Mouse (Mus musculus) brain, embryonic 14.5 days (tissue): Measurements from ENCODE around the gene Armh2.

Experiments
- CTCF ChIP-seq: fragments of 200-500 bp; IDR thresholded peaks from 2 replicates; pipeline ENCODE4 v1.5.1; 2012; ENCODE audit warnings: inconsistent platforms, mild to moderate bottlenecking, moderate library complexity, borderline replicate concordance; ENCODE audit not compliant: insufficient read depth, insufficient read length; ENCODE audit errors: extremely low read depth
- POLR2A ChIP-seq: fragments of 200-500 bp; IDR thresholded peaks from 2 replicates; pipeline ENCODE4 v1.6.1; 2012; ENCODE audit warnings: mild to moderate bottlenecking, inconsistent platforms, borderline replicate concordance; ENCODE audit not compliant: poor library complexity, insufficient read depth, insufficient read length, severe bottlenecking; ENCODE audit errors: extremely low read depth

- no peak for TF ChIP-seq POLR2A
- no peak for TF ChIP-seq CTCF
Measured at GRCm38 (mm10) chr13:24702128-24702527, 38.9 kb upstream of the Armh2 start.
